ENCODE assay signal across 19 mouse cellular contexts in genomic region chr16:30737524-30737923, GRCm38 (mm10).
DNase-seq lines count a peak whose midpoint lies in the region; ATAC-seq and TF ChIP-seq lines count a peak whose summit lies in the region.
"Had no signal": no experiment of that assay in that cellular context is flagged by ENCODE, and none has a peak within 500 bp of the region (broad histone marks: within the 10 kb centered on the region; RNA-seq: fewer than 3 reads in every experiment).

No protein-coding gene starts in this region.

- no peaks in the 10 kb centered on the region for H3K27me3 ChIP-seq in heart, embryonic 12.5 days (replicated peaks)
- no peaks in the 10 kb centered on the region for H3K27me3 ChIP-seq in kidney, postnatal 0 days (ENCODE audit: insufficient read depth, low read length)
- H3K27me3 ChIP-seq in heart, embryonic 16.5 days (ENCODE audit: control insufficient read depth, insufficient read depth, low read length), result no peaks in the 10 kb centered on the region
- H3K27me3 ChIP-seq in stomach, embryonic 15.5 days (replicated peaks), result no peaks in the 10 kb centered on the region
- H3K27me3 ChIP-seq: hindbrain, embryonic 15.5 days; liver, embryonic 15.5 days; midbrain, embryonic 13.5 days; neural tube, embryonic 13.5 days had no signal

- H3K4me3 ChIP-seq in heart, embryonic 12.5 days, result no peak overlapping the region
- no peak overlapping the region for H3K4me3 ChIP-seq in kidney, postnatal 0 days (replicated peaks; ENCODE audit: low read depth, low read length)
- H3K4me3 ChIP-seq in heart, embryonic 16.5 days (ENCODE audit: low read length), result no peak overlapping the region
- H3K4me3 ChIP-seq in stomach, embryonic 15.5 days (replicated peaks), result no peak overlapping the region
- H3K4me3 ChIP-seq: hindbrain, embryonic 15.5 days; liver, embryonic 15.5 days; midbrain, embryonic 13.5 days; neural tube, embryonic 13.5 days had no signal

- H3K27ac ChIP-seq in heart, embryonic 12.5 days (ENCODE audit: poor library complexity, severe bottlenecking), result peak overlapping the region; percentile 92
- H3K27ac ChIP-seq in kidney, postnatal 0 days, result 0 out of 2 replicates have a peak overlapping the region, but pooled peaks have one; percentile 5
- peak overlapping the region; percentile 98 for H3K27ac ChIP-seq in heart, embryonic 16.5 days (ENCODE audit: low read length)
- no peak overlapping the region for H3K27ac ChIP-seq in stomach, embryonic 15.5 days
- H3K27ac ChIP-seq: liver, embryonic 15.5 days; midbrain, embryonic 13.5 days; neural tube, embryonic 13.5 days had no signal

- no peak overlapping the region for H3K9ac ChIP-seq in heart, embryonic 12.5 days
- H3K9ac ChIP-seq in kidney, postnatal 0 days (ENCODE audit: low read depth, low read length), result no peak overlapping the region
- peak overlapping the region; percentile 45; the same call in 1 of the 2 replicates for H3K9ac ChIP-seq in heart, embryonic 16.5 days (ENCODE audit: low read length)
- H3K9ac ChIP-seq in stomach, embryonic 15.5 days, result no peak overlapping the region
- H3K9ac ChIP-seq: hindbrain, embryonic 15.5 days; liver, embryonic 15.5 days; midbrain, embryonic 13.5 days; neural tube, embryonic 13.5 days had no signal

- peak overlapping the region; percentile 34 for H3K4me2 ChIP-seq in heart, embryonic 12.5 days
- H3K4me2 ChIP-seq in kidney, postnatal 0 days (ENCODE audit: low read length), result no peak overlapping the region
- H3K4me2 ChIP-seq in heart, embryonic 16.5 days (ENCODE audit: low read depth, low read length), result peak overlapping the region; percentile 50
- no peak overlapping the region for H3K4me2 ChIP-seq in stomach, embryonic 15.5 days
- H3K4me2 ChIP-seq: hindbrain, embryonic 15.5 days; liver, embryonic 15.5 days; midbrain, embryonic 13.5 days; neural tube, embryonic 13.5 days had no signal

- WGBS in heart, embryonic 12.5 days, result 61% methylated on average over 8 of the region's 8 CpGs
- WGBS in kidney, postnatal 0 days, result 74% methylated on average over 8 of the region's 8 CpGs
- WGBS in heart, embryonic 16.5 days, result 57% methylated on average over 8 of the region's 8 CpGs
- WGBS in stomach, embryonic 15.5 days, result 76% methylated on average over 8 of the region's 8 CpGs

- no peak for TF ChIP-seq CTCF in kidney, postnatal 0 days (IDR thresholded peaks at IDR 0.05; ENCODE audit: low read depth)

- peaks cover 63% of the 10 kb centered on the region for H3K4me1 ChIP-seq in heart, embryonic 12.5 days (replicated peaks)
- H3K4me1 ChIP-seq in kidney, postnatal 0 days (replicated peaks; ENCODE audit: insufficient read depth, low read length), result peaks cover 5% of the 10 kb centered on the region; the same call in 1 of the 2 replicates
- peaks cover 40% of the 10 kb centered on the region for H3K4me1 ChIP-seq in heart, embryonic 16.5 days (ENCODE audit: control insufficient read depth, insufficient read depth, low read length)
- 0 out of 2 replicates have a peak, but pooled peaks cover 9% of the 10 kb centered on the region for H3K4me1 ChIP-seq in stomach, embryonic 15.5 days
- H3K4me1 ChIP-seq: liver, embryonic 15.5 days had no signal

- H3K36me3 ChIP-seq in heart, embryonic 12.5 days, result no peaks in the 10 kb centered on the region
- no peaks in the 10 kb centered on the region for H3K36me3 ChIP-seq in kidney, postnatal 0 days (ENCODE audit: insufficient read depth, low read length)
- no peaks in the 10 kb centered on the region for H3K36me3 ChIP-seq in heart, embryonic 16.5 days (ENCODE audit: control insufficient read depth, insufficient read depth)
- no peaks in the 10 kb centered on the region for H3K36me3 ChIP-seq in stomach, embryonic 15.5 days
- H3K36me3 ChIP-seq: hindbrain, embryonic 15.5 days; liver, embryonic 15.5 days; midbrain, embryonic 13.5 days; neural tube, embryonic 13.5 days had no signal

- intact Hi-C loops in heart, postnatal 14 days (cut with DNase I), result loop anchor here (2.0 to 5.0 kb wide), 4 partner anchors 45 to 240 kb away; no protein-coding TSS in a partner anchor
- intact Hi-C loops in left cerebral cortex, postnatal 14 days (cut with DNase I), result no loop called here

- H3K9me3 ChIP-seq in heart, embryonic 12.5 days (replicated peaks), result no peaks in the 10 kb centered on the region
- H3K9me3 ChIP-seq in kidney, postnatal 0 days (replicated peaks; ENCODE audit: low read length), result no peaks in the 10 kb centered on the region
- H3K9me3 ChIP-seq in heart, embryonic 16.5 days (replicated peaks; ENCODE audit: control insufficient read depth, low read length), result no peaks in the 10 kb centered on the region
- no peaks in the 10 kb centered on the region for H3K9me3 ChIP-seq in stomach, embryonic 15.5 days
- H3K9me3 ChIP-seq: hindbrain, embryonic 15.5 days; liver, embryonic 15.5 days; midbrain, embryonic 13.5 days; neural tube, embryonic 13.5 days had no signal

- ATAC-seq in heart, embryonic 12.5 days (ENCODE audit: insufficient number of reproducible peaks, low FRiP score), result peak; percentile 58; the same call in 1 of the 2 replicates
- no peak for ATAC-seq in kidney, postnatal 0 days (replicated peaks; ENCODE audit: low FRiP score, low read depth)
- no peak for ATAC-seq in heart, embryonic 16.5 days (replicated peaks; ENCODE audit: extremely low read depth, insufficient read depth, low FRiP score)
- peak; percentile 38; the same call in 1 of the 2 replicates for ATAC-seq in stomach, embryonic 15.5 days (ENCODE audit: insufficient read depth, low FRiP score, low read depth)
- ATAC-seq: intestine, postnatal 0 days; midbrain, embryonic 13.5 days had no signal

- DNase-seq in heart, postnatal 14 days, result no peak
- no peak for DNase-seq in kidney, postnatal 0 days (ENCODE audit: low spot score)
- DNase-seq in kidney, adult 11 months, result no peak
- DNase-seq in lung, postnatal 10 days, result no peak
- DNase-seq in left cerebral cortex, postnatal 14 days (ENCODE audit: low spot score in 2 of 2), result no peak
- DNase-seq: adrenal gland, adult 8-10 months; B cell, adult 2 months; cerebellum, adult 11 months; cerebellum, postnatal 36 days; thymus, adult 18-20 months; thymus, postnatal 4 days had no signal

Comparison
In these comparisons a context has a peak if more than half of its experiments do, and no peak if none do; other contexts are left out.
1. ATAC-seq: peak in heart, embryonic 12.5 days (single experiment) and stomach, embryonic 15.5 days (single experiment); none in kidney, postnatal 0 days (single experiment) and heart, embryonic 16.5 days (single experiment).
2. H3K4me2 ChIP-seq: peak in heart, embryonic 12.5 days (single experiment) and heart, embryonic 16.5 days (single experiment); none in kidney, postnatal 0 days (single experiment) and stomach, embryonic 15.5 days (single experiment).